Mouse (Mus musculus): ENCODE data around the gene Ubac1. TPM values are rescaled to one million over a fixed set of nuclear protein-coding genes. Genes with fewer than 3 reads are reported as not detected.
A peak's percentile ranks its signal among the peaks of the same experiment; 100 is the strongest.

Ubac1 gene
- total RNA-seq, 2 experiments from 2014 or later, result 71.3 to 74.0 TPM

DNA sequence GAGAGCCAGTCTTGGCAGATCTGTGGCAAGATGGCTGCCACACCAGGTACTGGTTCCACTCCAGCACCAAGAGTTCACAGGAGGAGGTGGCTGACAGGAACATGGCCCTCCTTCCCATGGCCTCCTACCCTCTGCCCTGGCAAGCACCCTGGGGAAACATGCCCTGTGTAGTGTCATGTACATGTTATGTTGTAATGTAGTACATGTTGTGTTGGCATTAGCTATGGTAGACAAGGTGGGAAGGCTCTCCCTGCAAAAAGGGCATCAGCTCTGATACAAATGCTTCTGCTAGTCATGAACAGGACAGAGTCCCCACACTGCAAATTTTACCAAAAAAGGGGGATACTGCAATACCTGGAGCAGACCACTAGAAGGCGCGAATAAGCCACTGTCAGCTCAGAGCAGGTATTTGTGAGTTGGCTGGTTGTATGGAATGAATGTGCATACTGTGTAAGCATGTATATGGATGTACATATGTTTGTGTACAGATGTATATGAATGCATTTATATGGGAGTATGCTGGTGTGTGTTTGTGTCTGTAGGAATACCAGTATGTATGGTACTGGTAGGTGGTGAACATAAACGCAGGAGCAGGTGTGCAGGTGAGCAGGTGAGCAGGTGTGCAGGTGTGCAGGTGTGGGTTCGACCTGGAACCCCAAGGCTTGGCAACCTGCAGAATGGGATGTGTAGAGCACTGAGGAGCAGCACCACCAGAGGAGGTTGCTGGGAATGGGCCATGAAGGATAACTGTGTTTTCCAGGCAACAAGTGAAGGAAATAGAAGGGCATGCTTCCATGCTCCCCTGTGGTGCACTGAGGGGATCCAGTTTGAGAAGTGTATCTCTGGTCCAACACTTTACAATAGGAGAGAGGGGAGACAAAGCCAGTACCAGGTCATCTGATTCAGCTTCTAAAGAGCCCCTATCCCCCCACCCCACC is 2.9 kb upstream of the Ubac1 start:
- DNase-seq (ENCODE audit: low spot score in 2 of 2), result peak; percentile 34 to 61

DNA sequence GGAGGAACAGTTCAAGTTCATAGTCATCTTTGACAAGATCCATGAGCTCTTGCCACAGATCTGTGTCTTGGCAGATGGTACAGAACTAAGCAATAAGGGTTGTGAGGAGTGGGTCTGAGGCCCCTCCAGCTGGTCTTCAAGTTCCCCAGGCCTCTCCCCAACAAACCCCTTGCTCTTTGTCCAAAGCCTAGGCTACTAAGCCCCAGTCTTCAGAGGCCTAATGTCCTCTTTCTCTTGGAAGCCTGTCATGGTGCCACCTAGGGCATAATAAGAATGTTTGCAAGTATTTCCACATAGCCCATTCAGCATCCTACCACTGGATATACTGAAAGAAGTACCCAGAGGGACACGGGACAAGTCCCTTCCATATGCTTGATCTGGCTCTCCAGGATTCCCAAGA is 1.1 kb upstream of the Ubac1 start:
- no peak for DNase-seq (ENCODE audit: low spot score in 2 of 2)

DNA sequence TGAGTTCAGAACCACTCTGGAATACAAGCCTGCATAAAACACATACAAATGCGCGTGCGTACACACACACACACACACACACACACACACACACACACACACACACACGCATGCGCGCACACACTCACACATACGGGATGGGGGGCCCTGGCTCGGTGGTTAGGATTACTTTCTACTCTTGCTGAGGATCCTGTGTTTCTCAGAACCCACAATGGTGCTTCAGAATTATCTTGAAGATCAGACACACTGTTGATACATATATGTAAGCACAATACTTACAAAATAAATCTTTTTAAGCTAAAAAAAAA is 665 bp upstream of the Ubac1 start:
- DNase-seq (ENCODE audit: low spot score in 2 of 2), result no peak

DNA sequence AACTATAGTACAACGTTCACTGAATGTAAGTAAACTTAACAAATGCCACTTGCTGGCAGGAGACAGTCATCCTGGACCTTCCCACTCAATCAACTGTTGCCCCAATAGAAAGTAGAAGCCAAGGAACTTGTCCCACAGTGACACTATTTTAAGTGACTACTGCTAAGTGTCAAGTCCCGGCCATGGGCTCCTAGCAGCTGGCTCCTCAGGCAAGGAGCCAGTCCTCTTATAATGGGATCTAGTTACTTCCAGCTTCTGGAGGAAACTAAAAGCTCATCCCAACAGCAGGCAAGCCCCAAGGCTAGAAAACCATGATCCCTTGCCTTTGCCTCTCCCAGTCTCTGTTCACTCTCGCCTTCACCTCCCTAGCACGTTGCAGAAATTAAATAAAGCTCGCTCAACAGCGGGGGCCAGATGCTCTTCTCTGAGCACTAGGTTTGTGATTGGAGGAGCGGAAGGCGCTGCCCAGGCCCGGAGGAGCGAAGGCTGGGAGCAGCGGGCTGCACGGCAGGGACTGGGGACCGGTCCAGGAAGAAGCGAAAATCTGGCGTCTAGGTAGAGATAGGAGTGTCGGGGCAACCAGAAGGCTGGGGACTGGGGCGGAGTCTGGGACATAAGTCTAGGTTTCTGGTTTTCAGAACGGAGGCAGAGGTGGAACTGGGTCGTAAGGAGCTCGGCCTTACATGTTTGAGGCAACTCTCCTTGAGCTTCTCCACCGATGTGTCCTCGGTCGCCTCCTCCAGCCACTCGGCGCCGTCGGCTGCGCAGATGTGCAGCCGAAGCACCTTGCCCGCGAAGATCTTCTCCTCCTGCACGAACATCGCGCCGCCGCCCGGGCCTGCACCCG is 610 bp downstream of the Ubac1 start:
- peak; percentile 38 to 46 for DNase-seq (ENCODE audit: low spot score in 2 of 2)

DNA sequence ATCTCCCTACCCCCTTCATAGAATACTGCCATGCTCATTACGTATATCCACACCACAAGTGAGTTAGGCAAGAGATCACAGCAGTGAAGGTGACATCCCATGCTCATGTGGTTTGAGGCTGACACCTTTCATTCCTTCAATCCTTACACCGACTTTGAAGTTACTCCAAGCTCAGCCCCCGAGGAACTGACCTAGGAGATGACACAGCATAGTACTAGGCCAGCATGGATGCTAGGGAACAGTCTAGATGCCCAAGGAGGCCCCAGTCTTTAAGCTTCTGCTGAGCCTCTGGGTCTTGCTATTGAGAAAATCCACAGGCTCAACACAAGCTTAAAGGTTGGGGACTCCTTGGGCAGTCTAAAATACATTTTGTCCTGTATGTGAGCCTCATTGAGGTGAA is 1.6 kb downstream of the Ubac1 start:
- no peak for DNase-seq (ENCODE audit: low spot score in 2 of 2)

DNA sequence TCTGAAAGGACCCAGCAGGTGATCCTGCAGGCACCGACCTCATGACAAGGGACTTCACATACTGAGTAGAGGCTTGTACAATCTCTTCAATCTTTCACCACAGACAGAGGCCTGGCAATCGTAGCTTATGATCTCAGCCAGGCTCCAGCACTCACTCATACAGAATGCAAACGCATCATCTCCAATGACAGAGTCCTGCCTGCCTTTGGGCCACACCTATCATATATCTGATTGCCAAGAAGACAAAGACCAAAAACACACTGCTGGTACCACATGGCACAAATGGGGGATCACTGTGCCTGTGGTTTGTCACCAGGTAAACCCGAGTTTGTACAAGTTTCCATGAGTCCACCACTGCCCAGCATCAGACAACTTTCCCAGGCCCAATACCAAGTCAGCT is 4.2 kb downstream of the Ubac1 start:
- no peak for DNase-seq (ENCODE audit: low spot score in 2 of 2)

DNA sequence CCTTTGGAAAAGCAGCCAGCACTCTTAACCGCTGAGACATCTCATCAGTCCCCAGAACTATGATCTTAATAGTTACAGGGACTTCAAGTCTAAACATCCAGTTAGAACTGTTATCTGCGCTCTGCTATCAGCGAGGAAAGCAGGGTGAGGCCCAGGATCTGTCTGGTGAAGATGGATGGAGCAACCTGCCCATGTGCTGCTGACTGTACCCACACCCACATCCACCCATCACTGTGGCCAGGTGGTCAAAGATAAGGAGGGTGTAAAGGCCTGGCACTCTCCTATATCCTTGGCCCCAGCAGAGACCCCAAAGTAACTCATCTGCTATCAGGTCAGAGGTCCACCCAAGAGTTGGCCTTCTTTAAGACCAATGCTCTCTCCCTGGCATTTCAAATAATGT is 7.9 kb downstream of the Ubac1 start:
- DNase-seq (ENCODE audit: low spot score in 2 of 2), result no peak

DNA sequence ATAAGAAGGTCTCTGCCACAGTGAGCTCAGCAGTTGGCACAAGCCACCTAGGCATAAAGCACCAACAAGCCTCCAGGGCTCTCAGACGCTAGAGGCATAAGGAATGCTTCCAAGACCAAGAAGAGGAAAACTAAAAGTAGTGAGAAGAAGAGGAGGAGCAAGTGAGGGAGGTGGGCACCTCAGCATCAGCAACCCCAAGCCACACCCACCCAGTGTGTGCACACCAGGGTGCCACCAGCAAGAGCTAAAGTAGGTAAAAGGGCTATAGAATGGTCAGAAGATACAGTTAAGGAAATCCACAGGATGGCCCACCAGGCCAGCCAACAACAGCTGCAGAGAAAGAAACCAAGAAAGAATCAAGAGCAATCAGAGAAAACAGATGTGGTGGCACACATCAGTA is 10.1 kb downstream of the Ubac1 start:
- no peak for DNase-seq (ENCODE audit: low spot score in 2 of 2)

DNA sequence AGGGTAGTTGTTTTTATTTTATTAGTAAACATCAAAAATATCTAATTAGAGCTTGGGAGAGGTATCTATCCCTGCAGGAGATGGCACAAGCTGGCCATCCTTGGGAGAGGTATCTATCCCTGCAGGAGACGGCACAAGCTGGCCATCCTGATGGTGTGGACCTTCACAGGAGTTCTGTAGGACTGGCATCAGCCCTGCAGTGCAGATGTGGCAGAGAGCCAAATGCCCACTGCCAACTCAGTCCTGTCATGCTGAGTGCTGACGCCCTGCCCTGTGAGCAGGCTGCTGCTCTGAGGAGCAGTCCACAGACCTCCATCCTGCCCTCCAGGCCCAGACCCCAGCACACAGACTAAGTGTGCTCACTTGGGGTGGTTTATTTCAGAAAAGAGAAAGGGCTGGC is 19.5 kb downstream of the Ubac1 start:
- no peak for DNase-seq (ENCODE audit: low spot score in 2 of 2)

DNA sequence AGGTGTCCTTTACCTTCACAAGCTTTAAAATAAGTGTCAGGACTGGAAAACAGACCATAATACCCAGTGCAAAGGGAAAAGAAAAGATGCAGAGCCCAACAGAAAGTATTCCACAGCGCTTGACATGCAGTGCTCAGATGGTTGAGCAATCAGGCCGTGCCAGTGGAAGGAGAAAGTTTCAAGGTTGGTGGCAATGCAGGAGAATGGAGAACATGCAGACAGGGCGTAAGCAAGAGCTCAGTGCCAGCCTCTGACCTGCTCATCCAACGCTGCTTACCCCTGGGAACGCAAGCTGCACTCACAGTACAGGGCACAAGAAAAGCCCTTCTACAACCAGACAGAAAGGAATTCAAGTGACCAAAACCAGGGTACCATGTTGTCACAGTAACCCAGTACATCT is 20.4 kb downstream of the Ubac1 start:
- DNase-seq (ENCODE audit: low spot score in 2 of 2), result no peak

DNA sequence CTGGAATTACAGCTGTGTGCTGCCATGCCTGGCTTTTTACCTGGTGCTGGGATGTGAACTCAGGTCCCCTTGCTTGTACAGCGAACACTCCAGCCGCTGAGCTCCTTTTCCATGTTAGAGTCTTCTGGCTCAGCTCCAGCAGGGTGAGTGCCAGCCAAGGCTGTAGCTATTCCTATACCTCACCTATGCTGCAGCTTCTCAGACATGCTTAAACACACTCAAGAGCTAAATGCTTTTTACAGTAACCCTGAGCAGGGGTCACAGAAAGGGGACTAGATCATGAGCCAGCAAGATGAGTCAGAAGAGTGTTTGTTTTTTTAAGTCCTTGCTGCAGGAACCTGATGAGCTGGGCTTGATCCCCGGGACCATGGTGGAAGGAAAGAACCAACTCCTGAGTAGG is 23.8 kb downstream of the Ubac1 start:
- DNase-seq (ENCODE audit: low spot score in 2 of 2), result no peak

DNA sequence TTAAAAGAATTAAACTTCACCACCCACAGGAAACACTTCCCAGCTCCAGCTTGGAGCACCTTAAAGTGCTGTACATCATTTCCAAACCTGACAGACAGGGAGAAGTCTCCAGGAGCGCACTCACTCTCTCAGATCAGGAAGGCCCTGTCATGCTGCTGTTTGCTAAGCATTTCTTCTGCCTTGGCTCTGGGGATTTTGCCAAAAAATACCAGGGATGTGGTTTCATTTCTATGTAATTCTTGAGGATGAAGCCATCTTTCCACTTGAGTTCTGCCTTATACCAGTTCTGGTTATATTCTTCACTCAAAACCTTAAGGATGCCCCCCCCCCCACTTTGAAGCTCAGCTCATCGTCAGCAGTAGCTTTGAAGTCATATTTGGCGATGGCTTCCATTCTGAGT is 26.8 kb downstream of the Ubac1 start:
- DNase-seq (ENCODE audit: low spot score in 2 of 2), result no peak

DNA sequence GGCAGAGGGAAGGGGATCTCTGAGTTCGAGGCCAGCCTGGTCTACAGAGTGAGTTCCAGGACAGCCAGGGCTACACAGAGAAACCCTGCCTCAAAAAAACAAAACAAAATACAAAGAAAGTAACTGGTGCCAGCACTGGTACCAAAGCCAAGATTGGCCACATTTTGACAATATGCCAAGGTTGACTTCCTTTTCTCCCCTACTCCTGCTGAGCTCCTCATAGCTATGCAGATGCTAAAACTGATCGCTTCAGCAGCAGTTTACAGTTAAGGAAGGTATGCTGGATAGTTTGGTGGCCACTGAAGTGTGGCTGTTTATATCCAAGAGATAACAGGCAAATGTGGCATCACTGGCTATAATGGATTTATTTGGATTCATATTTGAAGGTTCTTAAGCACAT is 29.3 kb downstream of the Ubac1 start:
- no peak for DNase-seq (ENCODE audit: low spot score in 2 of 2)

DNA sequence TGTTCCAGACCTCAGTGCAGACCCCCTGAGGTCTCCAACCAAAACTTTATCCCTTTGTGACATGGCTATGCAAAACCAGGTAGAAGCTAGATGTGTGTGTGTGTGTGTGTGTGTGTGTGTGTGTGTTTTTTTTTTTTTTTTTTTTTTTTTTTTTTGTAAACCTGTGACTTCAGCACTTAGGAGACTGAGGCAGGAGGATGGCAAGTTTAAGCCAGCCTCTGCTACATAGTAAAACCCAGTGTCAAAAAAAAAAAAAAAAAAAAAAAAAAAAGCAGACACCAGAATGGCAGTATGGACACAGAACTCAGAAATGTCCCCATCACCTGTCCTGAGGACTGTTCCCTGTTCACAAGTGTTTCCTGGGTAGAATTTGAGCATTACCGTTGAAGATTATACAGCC is 31.9 kb downstream of the Ubac1 start:
- no peak for DNase-seq (ENCODE audit: low spot score in 2 of 2)

DNA sequence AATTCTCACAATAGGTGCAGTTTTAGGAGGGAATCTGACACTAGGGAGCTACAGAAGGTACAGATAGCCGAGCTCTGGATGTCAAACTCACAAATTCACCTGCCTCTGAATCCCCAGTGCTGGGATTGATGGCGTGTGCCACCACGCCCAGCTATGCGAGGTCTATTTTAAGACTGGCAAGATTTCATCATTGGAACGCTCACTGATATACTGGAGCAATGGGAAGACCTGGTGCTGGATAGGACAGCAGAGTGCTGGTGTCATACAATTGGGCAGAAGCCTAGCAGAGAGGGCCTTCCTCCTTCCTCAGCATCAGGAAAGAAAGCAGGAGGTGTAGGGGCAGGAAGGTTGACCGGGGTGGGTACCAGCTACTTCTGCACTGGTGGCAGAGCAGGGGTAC is 33.7 kb downstream of the Ubac1 start:
- no peak for DNase-seq (ENCODE audit: low spot score in 2 of 2)

DNA sequence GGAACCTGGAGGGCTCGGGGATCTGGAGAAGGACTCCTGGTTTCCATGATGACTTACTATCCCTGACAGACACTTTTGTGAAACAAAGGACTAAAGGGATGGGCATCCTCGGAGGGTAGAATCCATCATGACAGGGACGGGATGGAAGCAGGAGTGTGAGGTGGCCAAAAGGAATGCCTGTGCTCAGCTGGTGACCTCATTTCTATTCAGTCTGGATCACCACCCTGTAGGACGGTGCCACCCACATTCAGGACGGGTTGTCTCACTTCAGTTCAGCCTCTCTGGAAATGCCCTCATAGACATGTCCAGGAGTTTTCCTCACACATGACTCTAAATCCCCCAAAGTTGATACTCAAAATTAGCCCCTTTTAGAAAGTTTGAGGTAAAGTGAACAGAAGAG is 34.9 kb downstream of the Ubac1 start:
- DNase-seq (ENCODE audit: low spot score in 2 of 2), result no peak

DNA sequence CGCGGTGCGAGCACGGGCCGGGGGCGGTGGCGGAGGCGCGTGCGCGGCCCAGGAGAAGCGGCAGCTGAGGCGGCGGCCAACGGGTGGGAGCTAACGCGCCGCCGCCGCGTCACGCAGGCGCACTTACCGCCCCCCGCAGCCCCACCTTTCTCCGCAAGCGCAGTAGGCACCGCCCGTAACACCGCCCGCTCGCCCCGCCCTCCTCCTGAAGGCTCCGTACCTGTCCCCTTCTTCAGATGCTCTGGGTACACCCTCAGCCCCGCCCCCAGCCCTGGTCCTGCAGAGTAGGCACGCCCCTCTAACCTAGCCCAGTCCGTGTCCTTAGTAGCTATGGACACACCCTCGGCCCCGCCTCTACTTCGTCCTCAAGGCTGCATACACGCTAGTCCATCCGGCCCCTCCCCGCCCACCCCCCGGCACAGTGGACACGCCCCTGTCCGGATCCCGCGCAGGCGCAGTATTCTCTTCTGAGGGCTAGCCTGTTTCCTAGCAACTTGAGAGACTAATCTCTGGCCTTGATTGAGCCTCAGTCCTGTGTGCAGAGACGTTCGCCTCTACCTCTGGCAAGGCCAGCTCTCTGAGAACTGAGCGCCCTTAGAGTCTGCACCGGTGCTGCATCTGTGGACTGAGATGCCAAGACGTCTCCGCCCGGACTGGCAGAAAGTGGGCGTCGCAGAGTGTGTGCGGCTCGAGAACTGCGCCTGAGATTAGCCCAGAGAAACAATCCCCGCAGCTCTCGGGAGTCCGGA is 38.2 kb downstream of the Ubac1 start, which contains the start of gene Camsap1:
Camsap1 (minus strand) TSS at position 124 of the 749 bp plus-strand sequence.
- peak; percentile 99 for DNase-seq (ENCODE audit: low spot score in 2 of 2)

DNA sequence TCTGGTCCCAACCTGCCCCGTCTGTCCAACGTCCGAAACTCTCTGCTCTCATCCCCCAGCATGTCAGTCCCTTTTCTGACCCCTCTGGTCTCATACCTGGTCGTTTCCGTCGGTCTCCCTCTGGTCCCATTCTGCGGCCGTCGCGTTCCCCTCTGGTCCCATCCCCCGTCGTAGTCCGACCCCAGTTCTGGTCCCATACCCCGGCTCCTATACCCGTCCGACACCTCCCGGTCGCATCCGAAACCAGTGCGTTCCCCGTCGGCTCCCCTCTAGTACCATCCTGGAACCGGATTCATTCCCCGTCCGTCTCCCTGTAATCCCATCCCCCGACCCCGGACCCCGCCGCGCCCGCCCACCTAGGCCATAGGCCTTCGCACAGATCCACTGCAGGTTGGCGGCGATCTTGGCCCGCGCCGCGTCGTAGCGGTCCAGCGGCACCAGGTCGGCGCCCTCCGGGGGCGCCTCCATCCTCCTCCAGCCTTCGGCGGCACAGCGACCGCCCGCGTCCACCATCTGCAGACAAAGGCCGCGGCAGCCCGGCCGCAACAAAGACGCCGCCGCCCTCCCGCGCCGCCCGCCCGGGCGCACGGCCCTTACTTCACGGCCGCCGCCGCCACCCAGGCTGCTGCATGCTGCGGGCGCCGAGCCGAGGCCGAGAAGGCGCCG is 39.0 kb downstream of the Ubac1 start:
- DNase-seq (ENCODE audit: low spot score in 2 of 2), result no peak

DNA sequence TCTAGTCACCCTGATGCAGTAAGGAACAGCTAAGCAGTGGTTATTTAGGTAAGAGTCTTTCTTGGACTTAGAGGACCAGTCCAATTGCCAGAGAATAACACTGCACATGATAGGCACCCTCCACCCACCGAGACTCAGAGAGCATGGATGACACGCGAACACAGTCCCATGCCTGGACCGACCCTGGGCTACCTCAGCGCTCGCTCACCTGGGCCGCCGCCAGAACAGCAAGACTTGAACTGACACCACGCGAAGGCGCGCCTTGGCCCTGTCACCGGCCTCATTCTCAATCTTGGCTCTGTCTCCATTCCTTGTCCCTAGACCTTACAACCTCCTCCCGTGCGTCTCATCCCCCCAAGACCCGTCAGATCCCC is 39.5 kb downstream of the Ubac1 start:
- DNase-seq (ENCODE audit: low spot score in 2 of 2), result peak in 1 of 2 experiments; percentile 26

DNA sequence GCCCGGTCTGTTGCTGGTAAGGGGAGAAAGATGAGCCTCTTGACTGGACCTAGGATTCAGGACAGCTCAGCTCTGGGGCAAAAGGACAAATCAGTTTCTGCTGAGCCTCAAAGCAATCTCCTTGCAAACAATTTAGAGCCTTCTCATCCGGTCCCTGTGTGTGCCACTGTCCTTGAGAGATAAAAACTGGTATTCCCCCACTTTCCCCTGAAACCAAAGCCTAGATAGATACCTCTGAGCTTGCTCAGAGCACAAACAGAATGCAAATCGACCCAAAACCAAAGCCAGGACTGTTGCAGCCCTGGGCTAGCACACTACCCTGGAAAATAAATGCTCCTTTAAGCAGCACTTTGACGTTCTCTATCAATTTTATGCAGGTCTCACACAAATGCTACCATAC is 42.5 kb downstream of the Ubac1 start:
- no peak for DNase-seq (ENCODE audit: low spot score in 2 of 2)

DNA sequence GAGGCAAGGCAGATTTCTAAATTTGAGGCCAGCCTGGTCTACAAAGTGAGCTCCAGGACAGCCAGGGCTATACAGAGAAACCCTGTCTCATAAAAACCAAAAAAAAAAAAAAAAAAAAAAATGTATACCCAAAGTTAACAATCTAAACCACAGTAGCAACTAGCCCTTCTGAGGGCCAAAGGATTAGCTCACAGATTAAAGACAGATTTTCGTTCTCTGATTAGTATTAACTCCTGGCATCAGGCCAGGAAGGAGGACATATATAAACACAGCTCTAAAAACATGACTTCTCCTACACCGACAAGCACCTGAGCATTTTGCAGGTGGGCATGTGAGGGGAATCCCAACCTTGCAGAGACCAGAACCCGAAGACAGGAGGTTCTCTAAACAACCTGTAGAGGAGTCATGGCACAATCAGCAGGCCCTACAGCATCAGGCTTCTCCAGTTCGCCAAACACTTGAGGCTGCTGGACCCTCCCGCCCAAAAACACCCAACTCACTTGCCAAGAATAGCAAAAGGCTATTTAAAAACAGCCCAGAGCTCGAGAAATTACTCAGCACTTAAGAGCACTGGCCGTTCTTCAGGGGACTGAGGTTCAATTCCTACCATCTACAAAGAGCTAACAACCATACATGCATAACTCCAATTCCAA is 43.8 kb downstream of the Ubac1 start:
- no peak for DNase-seq (ENCODE audit: low spot score in 2 of 2)
